Mouse (Mus musculus) MEL (cell line): ENCODE data around the gene Foxb2.

Experiments
- BHLHE40 ChIP-seq: IDR thresholded peaks from 2 replicates; pipeline ENCODE4 v1.6.1; 2012; ENCODE audit warnings: low read depth, mild to moderate bottlenecking, inconsistent platforms, low read length, improper control_type of control experiment, borderline replicate concordance
- CTCF ChIP-seq, 3 experiments: IDR thresholded peaks in 2 of 3; conservative IDR thresholded peaks in 1 of 3; 2 replicates each; pipeline ENCODE4 v1.5.1; 2011 to 2012; ENCODE audit warnings: low read length in 3 of 3, low read depth in 2 of 3, mild to moderate bottlenecking in 2 of 3, improper control_type of control experiment in 1 of 3, inconsistent platforms in 1 of 3, mixed read lengths in 1 of 3, moderate library complexity in 1 of 3; ENCODE audit not compliant: control insufficient read depth in 1 of 3, insufficient read depth in 1 of 3, poor library complexity in 1 of 3, severe bottlenecking in 1 of 3
- GABPA ChIP-seq: IDR thresholded peaks from 2 replicates; pipeline ENCODE4 v1.6.1; 2012; ENCODE audit warnings: low read depth, mild to moderate bottlenecking, inconsistent platforms, low read length, improper control_type of control experiment, moderate library complexity
- GATA1 ChIP-seq: IDR thresholded peaks from 2 replicates; pipeline ENCODE4 v1.6.1; 2011; ENCODE audit warnings: low read depth, low read length, improper control_type of control experiment
- HCFC1 ChIP-seq: IDR thresholded peaks from 2 replicates; pipeline ENCODE4 v1.6.1; 2012; ENCODE audit warnings: low read depth, mild to moderate bottlenecking, inconsistent platforms, low read length, improper control_type of control experiment, moderate library complexity
- MAFK ChIP-seq: IDR thresholded peaks from 2 replicates; pipeline ENCODE4 v1.6.1; 2011; ENCODE audit warnings: low read depth, mild to moderate bottlenecking, low read length, improper control_type of control experiment, borderline replicate concordance
- MXI1 ChIP-seq: IDR thresholded peaks from 2 replicates; pipeline ENCODE4 v1.6.1; 2011; ENCODE audit warnings: mild to moderate bottlenecking, low read depth, low read length, improper control_type of control experiment
- SMC3 ChIP-seq: IDR thresholded peaks from 2 replicates; pipeline ENCODE4 v1.6.1; 2011; ENCODE audit warnings: low read depth, low read length, improper control_type of control experiment
- USF1 ChIP-seq: IDR thresholded peaks from 2 replicates; pipeline ENCODE4 v1.6.1; 2014; ENCODE audit warnings: low read depth, mild to moderate bottlenecking, inconsistent platforms, low read length, improper control_type of control experiment, moderate library complexity
- ZMIZ1 ChIP-seq: IDR thresholded peaks from 2 replicates; pipeline ENCODE4 v1.6.1; 2012; ENCODE audit warnings: low read depth, mild to moderate bottlenecking, inconsistent platforms, low read length, improper control_type of control experiment, moderate library complexity

- TF ChIP-seq MAFK (no peak), MXI1 (no peak), CTCF (IDR thresholded peaks at IDR 0.05 in 2 of 3, conservative IDR thresholded peaks at IDR 0.05 in 1 of 3; ENCODE audit: control insufficient read depth in 1 of 3, insufficient read depth in 1 of 3, low read depth in 2 of 3, low read length in 3 of 3, poor library complexity in 1 of 3, severe bottlenecking in 1 of 3) (no peak), USF1 (no peak), ZMIZ1 (no peak), GATA1 (no peak), HCFC1 (no peak), GABPA (no peak), BHLHE40 (no peak), SMC3 (no peak)
Measured at GRCm38 (mm10) chr19:16911507-16911906, 37.9 kb upstream of the Foxb2 start.
